Mouse (Mus musculus): ENCODE measurements around the gene 4921524J17Rik.

DNA sequence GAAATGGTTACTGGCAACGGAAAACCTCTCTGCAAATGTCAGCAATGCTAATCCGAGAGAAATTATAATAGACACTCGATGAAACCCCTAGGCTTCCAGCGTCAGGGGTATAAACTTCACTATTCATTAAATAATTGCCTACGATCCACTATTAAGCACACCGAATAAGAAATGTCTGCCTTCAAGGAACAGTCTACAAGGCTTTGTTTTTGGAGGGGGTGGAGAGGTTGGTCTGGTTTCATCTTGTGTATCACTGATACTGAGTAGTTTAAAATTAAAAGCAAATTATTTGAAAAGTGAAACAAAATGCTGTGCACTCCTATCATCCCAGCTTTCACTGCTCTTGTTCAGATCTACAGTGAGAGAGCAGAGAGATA is 372 bp upstream of the 4921524J17Rik start:
- TF ChIP-seq CTCF (IDR thresholded peaks at IDR 0.05) (no peak), POLR2A (IDR thresholded peaks at IDR 0.05; ENCODE audit: insufficient read depth, low read depth, low read length) (no peak)
